In genomic region chr9:64234768-64235435, GRCm38 (mm10) we compare ENCODE assay signal across 11 mouse cellular contexts. TPM values are rescaled to one million over a fixed set of nuclear protein-coding genes. Genes with fewer than 3 reads are reported as not detected.
DNase-seq lines count a peak whose midpoint lies in the region; ATAC-seq lines count a peak whose summit lies in the region.
"Had no signal": no experiment of that assay in that cellular context is flagged by ENCODE, and none has a peak within 500 bp of the region (broad histone marks: within the 10 kb centered on the region; RNA-seq: fewer than 3 reads in every experiment).

Uchl4 (plus strand) TSS chr9:64235201.

- no peak within 1 kb of the TSS for H3K4me2 ChIP-seq in heart, embryonic 15.5 days
- no peak within 1 kb of the TSS for H3K4me2 ChIP-seq in heart, embryonic 11.5 days
- H3K4me2 ChIP-seq in midbrain, embryonic 11.5 days, result no peak within 1 kb of the TSS
- H3K4me2 ChIP-seq in midbrain, embryonic 13.5 days (replicated peaks), result no peak within 1 kb of the TSS
- no peak within 1 kb of the TSS; the same call in 1 of the 2 replicates for H3K4me2 ChIP-seq in stomach, embryonic 14.5 days (replicated peaks; ENCODE audit: low read depth, low read length)
- H3K4me2 ChIP-seq: forebrain, embryonic 15.5 days had no signal

- H3K27ac ChIP-seq in heart, embryonic 15.5 days, result peak within 1 kb of the TSS; percentile 57
- H3K27ac ChIP-seq in heart, embryonic 11.5 days (ENCODE audit: low read depth, low read length), result no peak within 1 kb of the TSS
- H3K27ac ChIP-seq in midbrain, embryonic 11.5 days (ENCODE audit: low read depth, low read length), result no peak within 1 kb of the TSS
- H3K27ac ChIP-seq in midbrain, embryonic 13.5 days, result no peak within 1 kb of the TSS
- H3K27ac ChIP-seq in stomach, embryonic 14.5 days (ENCODE audit: low read length), result peak within 1 kb of the TSS; percentile 80
- H3K27ac ChIP-seq: forebrain, embryonic 15.5 days had no signal

- no peak within 1 kb of the TSS for H3K9ac ChIP-seq in heart, embryonic 15.5 days
- no peak within 1 kb of the TSS for H3K9ac ChIP-seq in heart, embryonic 11.5 days (ENCODE audit: low read depth, low read length)
- H3K9ac ChIP-seq in midbrain, embryonic 11.5 days (ENCODE audit: low read length), result no peak within 1 kb of the TSS
- no peak within 1 kb of the TSS for H3K9ac ChIP-seq in midbrain, embryonic 13.5 days (replicated peaks)
- no peak within 1 kb of the TSS for H3K9ac ChIP-seq in stomach, embryonic 14.5 days (replicated peaks; ENCODE audit: low read depth, low read length)
- H3K9ac ChIP-seq: forebrain, embryonic 15.5 days; liver, postnatal 0 days had no signal

- H3K36me3 ChIP-seq in heart, embryonic 15.5 days, result no peaks in the 10 kb centered on the region
- H3K36me3 ChIP-seq in heart, embryonic 11.5 days (ENCODE audit: control insufficient read depth, insufficient read depth, low read length), result peaks cover 4% of the 10 kb centered on the region; the same call in 1 of the 2 replicates
- 0 out of 2 replicates have a peak, but pooled peaks cover 2% of the 10 kb centered on the region for H3K36me3 ChIP-seq in midbrain, embryonic 11.5 days (ENCODE audit: control insufficient read depth, insufficient read depth, low read length)
- no peaks in the 10 kb centered on the region for H3K36me3 ChIP-seq in midbrain, embryonic 13.5 days
- no peaks in the 10 kb centered on the region for H3K36me3 ChIP-seq in stomach, embryonic 14.5 days (ENCODE audit: control insufficient read depth, insufficient read depth, low read length)
- H3K36me3 ChIP-seq: forebrain, embryonic 15.5 days had no signal

- no peaks in the 10 kb centered on the region for H3K27me3 ChIP-seq in heart, embryonic 15.5 days
- no peaks in the 10 kb centered on the region for H3K27me3 ChIP-seq in heart, embryonic 11.5 days (ENCODE audit: control insufficient read depth, insufficient read depth, low read length)
- no peaks in the 10 kb centered on the region for H3K27me3 ChIP-seq in midbrain, embryonic 11.5 days (ENCODE audit: control insufficient read depth, insufficient read depth, low read length)
- no peaks in the 10 kb centered on the region for H3K27me3 ChIP-seq in midbrain, embryonic 13.5 days
- H3K27me3 ChIP-seq in stomach, embryonic 14.5 days (ENCODE audit: control insufficient read depth, insufficient read depth, low read length), result no peaks in the 10 kb centered on the region
- H3K27me3 ChIP-seq: forebrain, embryonic 15.5 days had no signal

- WGBS in heart, embryonic 15.5 days, result 91% methylated on average over 8 of the region's 8 CpGs
- 91% methylated on average over 8 of the region's 8 CpGs for WGBS in heart, embryonic 11.5 days (ENCODE audit: insufficient replicate concordance)
- 96% methylated on average over 8 of the region's 8 CpGs for WGBS in midbrain, embryonic 11.5 days
- WGBS in midbrain, embryonic 13.5 days, result 96% methylated on average over 8 of the region's 8 CpGs
- WGBS in stomach, embryonic 14.5 days, result 83% methylated on average over 8 of the region's 8 CpGs

- no peak within 1 kb of the TSS for H3K4me3 ChIP-seq in heart, embryonic 15.5 days
- H3K4me3 ChIP-seq in heart, embryonic 11.5 days (ENCODE audit: low read depth, low read length), result no peak within 1 kb of the TSS
- H3K4me3 ChIP-seq in midbrain, embryonic 11.5 days (ENCODE audit: low read depth, low read length), result no peak within 1 kb of the TSS
- no peak within 1 kb of the TSS for H3K4me3 ChIP-seq in midbrain, embryonic 13.5 days (replicated peaks)
- no peak within 1 kb of the TSS for H3K4me3 ChIP-seq in stomach, embryonic 14.5 days (ENCODE audit: low read depth, low read length)
- H3K4me3 ChIP-seq: forebrain, embryonic 15.5 days had no signal

- H3K4me1 ChIP-seq in heart, embryonic 15.5 days (replicated peaks), result peaks cover 25% of the 10 kb centered on the region
- H3K4me1 ChIP-seq in heart, embryonic 11.5 days (ENCODE audit: control insufficient read depth, insufficient read depth, low read length), result peaks cover 26% of the 10 kb centered on the region
- no peaks in the 10 kb centered on the region for H3K4me1 ChIP-seq in midbrain, embryonic 11.5 days (ENCODE audit: control insufficient read depth, insufficient read depth, low read length)
- H3K4me1 ChIP-seq in midbrain, embryonic 13.5 days (replicated peaks), result peaks cover 13% of the 10 kb centered on the region
- H3K4me1 ChIP-seq in stomach, embryonic 14.5 days (ENCODE audit: control insufficient read depth, insufficient read depth, low read length), result peaks cover 42% of the 10 kb centered on the region

- no peaks in the 10 kb centered on the region for H3K9me3 ChIP-seq in heart, embryonic 15.5 days (replicated peaks)
- no peaks in the 10 kb centered on the region for H3K9me3 ChIP-seq in heart, embryonic 11.5 days (replicated peaks; ENCODE audit: control insufficient read depth, low read length)
- H3K9me3 ChIP-seq in midbrain, embryonic 11.5 days (ENCODE audit: control insufficient read depth, low read length), result no peaks in the 10 kb centered on the region
- H3K9me3 ChIP-seq in midbrain, embryonic 13.5 days, result no peaks in the 10 kb centered on the region
- H3K9me3 ChIP-seq in stomach, embryonic 14.5 days (ENCODE audit: control insufficient read depth, low read depth, low read length), result no peaks in the 10 kb centered on the region
- H3K9me3 ChIP-seq: forebrain, embryonic 15.5 days had no signal

- peak; percentile 69 for DNase-seq in midbrain, embryonic 11.5 days (ENCODE audit: low spot score, missing footprints)
- peak; percentile 84 for DNase-seq in kidney, adult 9 months
- no peak for DNase-seq in adrenal gland, postnatal 10 days
- DNase-seq in layer of hippocampus, adult 9-10 months (ENCODE audit: low spot score), result no peak
- DNase-seq: liver, postnatal 0 days had no signal

- ATAC-seq in heart, embryonic 15.5 days (replicated peaks; ENCODE audit: insufficient number of reproducible peaks, insufficient read depth, low FRiP score, low read depth), result no peak
- no peak for ATAC-seq in heart, embryonic 11.5 days (replicated peaks; ENCODE audit: insufficient number of reproducible peaks, low FRiP score, low TSS enrichment)
- ATAC-seq in midbrain, embryonic 11.5 days (ENCODE audit: low FRiP score), result no peak
- no peak for ATAC-seq in midbrain, embryonic 13.5 days
- no peak for ATAC-seq in stomach, embryonic 14.5 days (ENCODE audit: insufficient number of reproducible peaks, insufficient read depth, low FRiP score, low read depth)
- ATAC-seq: forebrain, embryonic 15.5 days; liver, postnatal 0 days had no signal

RNA-seq across cellular contexts. Expression of gene Uchl4, which starts in this region (rescaled TPM):
- polyA plus RNA-seq in heart, embryonic 15.5 days (2015; fragmentation: Nextera tagmentation; extraction: Ambion mirVana), result 1.3 and 2.0 TPM in 2 replicates
- 2.7 and 3.1 TPM in 2 replicates for polyA plus RNA-seq in heart, embryonic 11.5 days (2014; fragmentation: Nextera tagmentation; extraction: Ambion mirVana)
- polyA plus RNA-seq in midbrain, embryonic 11.5 days (2014; fragmentation: Nextera tagmentation; extraction: Ambion mirVana), result 1.8 and 2.6 TPM in 2 replicates
- 2.8 and 3.7 TPM in 2 replicates for polyA plus RNA-seq in midbrain, embryonic 13.5 days (2015; fragmentation: Nextera tagmentation; extraction: Ambion mirVana)
- 4.8 and 5.0 TPM in 2 replicates for polyA plus RNA-seq in stomach, embryonic 14.5 days (2014; fragmentation: Nextera tagmentation; extraction: Ambion mirVana)
- total RNA-seq in adrenal gland, postnatal 10 days (2021), result 1 to 10 TPM; 1.9 to 3.1 TPM
- polyA plus RNA-seq: gonadal fat pad, adult 2 months had no signal

Comparison
In these comparisons a context has a peak if more than half of its experiments do, and no peak if none do; other contexts are left out.
1. H3K27ac ChIP-seq: peak in heart, embryonic 15.5 days (single experiment) and stomach, embryonic 14.5 days (single experiment); none in heart, embryonic 11.5 days (single experiment), midbrain, embryonic 11.5 days (single experiment) and midbrain, embryonic 13.5 days (single experiment).
2. DNase-seq: peak in midbrain, embryonic 11.5 days (single experiment) and kidney, adult 9 months (single experiment); none in adrenal gland, postnatal 10 days (single experiment) and layer of hippocampus, adult 9-10 months (single experiment).